Mouse (Mus musculus) neutrophil, adult 5-6 weeks (primary cell): ENCODE results near the gene Ephb3. TPM values are rescaled to one million over a fixed set of nuclear protein-coding genes. Genes with fewer than 3 reads are reported as not detected.

Experiments
- ATAC-seq: fragments of 151-379, 151-347 bp; 2 replicates; pipeline ENCODE4 v1.8.0; 2017; ENCODE audit warnings: mild to moderate bottlenecking, moderate TSS enrichment; ENCODE audit not compliant: insufficient number of reproducible peaks, poor library complexity, low FRiP score, severe bottlenecking; ENCODE audit errors: extremely low read depth
- total RNA-seq: library from RNA; stranded (forward); fragments of 200-1000 nt; gene quantifications from 2 replicates; pipeline ENCODE4 v1.2.3, GENCODE M21; 2017

The Ephb3 gene
- total RNA-seq, 1 experiment from 2014 or later = 0.47 TPM

GRCm38 (mm10) chr16:21199426-21199825 lies 5.1 kb upstream of the Ephb3 start:
- no peak for ATAC-seq

GRCm38 (mm10) chr16:21202731-21203130 lies 1.8 kb upstream of the Ephb3 start:
- ATAC-seq = no peak

DNA sequence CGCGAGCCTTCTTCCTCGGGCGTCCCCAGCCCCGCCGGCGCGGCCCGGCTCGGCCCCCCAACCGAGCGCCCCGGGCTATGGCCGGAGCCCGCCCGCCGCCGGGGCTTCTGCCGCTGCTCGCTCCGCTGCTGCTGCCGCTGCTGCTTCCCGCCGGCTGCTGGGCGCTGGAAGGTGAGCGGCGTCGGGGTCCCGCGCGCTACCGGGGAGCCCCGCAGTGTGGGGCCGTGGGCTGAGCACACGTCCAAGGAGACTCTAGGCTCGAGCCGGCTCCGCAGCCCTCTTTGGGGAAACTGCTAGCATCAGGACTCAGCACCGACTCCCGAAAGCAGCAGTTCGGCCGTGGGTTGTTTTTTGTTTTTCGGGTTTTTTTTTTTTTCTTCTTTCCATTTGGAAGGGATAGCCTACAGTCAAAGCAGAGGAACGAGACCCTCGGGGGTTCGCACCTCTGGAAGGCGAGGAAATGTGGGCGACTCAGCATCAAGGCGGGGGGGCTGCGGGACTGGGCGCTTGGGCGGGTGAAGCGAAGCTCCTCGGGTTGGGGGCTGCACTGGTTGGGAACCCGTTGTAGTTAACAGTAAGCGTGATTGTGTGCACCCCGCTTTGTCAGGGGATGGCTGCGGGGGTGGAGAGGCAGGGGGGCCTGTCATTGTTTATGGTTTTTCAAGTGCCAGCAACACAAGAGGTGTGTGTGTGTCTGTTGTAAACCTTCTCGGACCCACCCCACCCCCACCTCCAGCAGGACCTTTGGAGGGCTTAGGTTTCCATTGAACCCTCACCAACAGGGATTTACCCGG lies 735 bp downstream of the Ephb3 start:
- ATAC-seq = no peak

DNA sequence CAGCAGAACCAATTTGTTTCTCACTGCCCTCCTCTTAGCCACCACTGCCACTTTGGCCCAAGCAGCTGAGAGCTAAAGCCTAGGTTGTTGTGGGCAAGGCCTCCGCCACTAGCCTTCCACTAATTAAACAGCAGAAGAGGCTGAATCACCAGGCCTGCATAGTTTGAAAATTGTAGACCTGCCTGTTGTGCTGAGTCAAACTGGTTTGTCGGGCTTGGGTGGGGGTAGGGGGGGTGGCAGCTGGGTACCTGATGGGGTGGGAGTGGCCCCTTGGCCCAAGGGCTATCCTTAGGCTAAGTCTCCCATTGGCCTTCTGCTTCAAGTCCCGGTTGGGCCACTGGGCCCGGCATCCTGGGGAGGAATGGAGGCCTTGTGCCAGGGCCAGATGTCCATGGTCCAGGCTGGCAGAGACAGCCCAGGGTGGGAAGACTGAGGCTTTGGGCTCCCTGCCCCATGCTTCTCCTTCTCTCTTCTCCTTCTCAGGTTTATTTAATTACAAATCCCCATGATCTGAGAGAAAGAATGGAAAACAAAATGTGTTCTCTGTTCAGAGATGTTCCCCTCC lies 3.5 kb downstream of the Ephb3 start:
- ATAC-seq = no peak

DNA sequence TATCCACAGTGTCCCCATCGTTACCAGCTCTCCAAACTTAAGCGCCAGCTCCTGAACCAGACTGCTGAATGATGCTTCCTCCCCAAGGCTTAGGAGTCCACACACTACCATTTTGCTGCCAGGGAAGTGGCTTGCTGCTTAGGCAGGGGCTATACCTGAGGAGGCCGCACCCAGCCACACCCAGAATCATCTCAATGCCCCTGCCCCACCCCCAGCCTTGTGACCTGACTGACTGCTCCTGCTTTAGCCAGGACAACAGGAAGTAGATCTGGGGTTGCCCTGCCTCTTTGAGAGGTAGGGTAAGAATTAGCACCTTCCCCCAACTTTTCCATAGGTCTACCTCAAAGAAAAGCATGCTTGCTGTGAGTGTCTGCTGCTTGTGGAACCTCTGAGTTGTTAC lies 4.7 kb downstream of the Ephb3 start:
- no peak for ATAC-seq

GRCm38 (mm10) chr16:21210204-21210603 lies 5.6 kb downstream of the Ephb3 start:
- no peak for ATAC-seq

- ATAC-seq = no peak
These were observed 6.2 kb downstream of the Ephb3 start for GRCm38 (mm10) chr16:21210667-21211338.

DNA sequence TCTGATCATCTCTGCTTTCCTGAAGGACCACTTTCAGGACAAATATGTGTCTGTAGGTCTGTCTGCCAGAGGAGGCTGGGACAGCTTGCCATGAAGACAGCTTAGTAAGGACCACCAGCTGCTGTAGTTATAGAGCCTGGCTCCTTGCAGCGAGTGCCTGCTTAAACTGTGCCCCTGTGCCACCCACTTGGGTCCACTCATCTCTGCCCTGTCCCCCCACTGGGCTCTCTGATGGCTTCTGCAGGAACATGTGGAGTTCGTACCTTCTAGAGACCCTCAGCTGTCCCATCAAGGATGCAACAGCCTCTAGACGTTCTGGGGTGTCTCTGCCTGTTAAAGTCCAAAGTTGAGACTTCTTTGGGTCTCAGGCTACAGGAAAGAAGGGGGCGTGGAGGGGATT lies 6.9 kb downstream of the Ephb3 start:
- no peak for ATAC-seq

- no peak for ATAC-seq
These were observed 7.8 kb downstream of the Ephb3 start for GRCm38 (mm10) chr16:21212369-21212768.

GRCm38 (mm10) chr16:21213939-21214338 lies 9.4 kb downstream of the Ephb3 start:
- no peak for ATAC-seq

DNA sequence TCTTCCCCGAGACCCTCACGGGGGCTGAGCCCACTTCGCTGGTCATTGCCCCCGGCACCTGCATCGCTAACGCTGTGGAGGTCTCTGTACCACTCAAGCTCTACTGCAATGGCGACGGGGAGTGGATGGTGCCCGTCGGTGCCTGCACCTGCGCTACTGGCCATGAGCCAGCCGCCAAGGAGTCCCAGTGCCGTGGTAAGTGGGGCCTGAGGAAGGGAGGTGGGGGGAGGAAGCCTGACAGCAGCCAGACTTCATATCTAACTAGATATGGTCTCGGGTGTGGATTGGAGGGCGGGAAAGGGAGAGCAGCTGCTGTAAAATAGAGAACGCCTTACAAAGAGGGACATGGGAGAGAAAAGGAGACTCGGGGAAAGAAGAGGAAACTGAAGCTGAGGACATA lies 10.2 kb downstream of the Ephb3 start:
- no peak for ATAC-seq

- ATAC-seq = no peak
These were observed 11.5 kb downstream of the Ephb3 start for GRCm38 (mm10) chr16:21216047-21216446.

DNA sequence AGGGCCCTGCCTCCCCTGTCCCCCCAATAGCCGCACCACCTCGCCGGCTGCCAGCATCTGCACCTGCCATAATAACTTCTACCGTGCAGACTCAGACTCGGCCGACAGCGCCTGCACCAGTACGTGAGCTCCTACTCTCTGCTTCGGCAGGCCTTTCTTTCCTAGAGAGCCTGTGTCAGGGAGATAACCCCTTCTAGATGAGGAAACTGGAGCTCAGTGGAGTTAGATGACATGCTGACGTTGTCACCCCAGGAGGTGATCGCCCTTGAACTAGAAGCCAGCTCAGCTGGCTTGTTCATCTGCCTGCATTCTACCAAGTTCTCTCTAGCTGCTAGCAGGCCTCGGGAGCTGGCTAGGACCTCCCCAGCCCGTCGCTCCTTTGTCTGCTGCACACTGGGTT lies 12.7 kb downstream of the Ephb3 start:
- no peak for ATAC-seq

- ATAC-seq = no peak
These were observed 15.1 kb downstream of the Ephb3 start for GRCm38 (mm10) chr16:21219656-21220055.

GRCm38 (mm10) chr16:21223038-21223437 lies 18.5 kb downstream of the Ephb3 start:
- no peak for ATAC-seq

GRCm38 (mm10) chr16:21224648-21225240 lies 20.2 kb downstream of the Ephb3 start:
- ATAC-seq = no peak

- no peak for ATAC-seq
These were observed 22.1 kb downstream of the Ephb3 start for GRCm38 (mm10) chr16:21226629-21227028.

DNA sequence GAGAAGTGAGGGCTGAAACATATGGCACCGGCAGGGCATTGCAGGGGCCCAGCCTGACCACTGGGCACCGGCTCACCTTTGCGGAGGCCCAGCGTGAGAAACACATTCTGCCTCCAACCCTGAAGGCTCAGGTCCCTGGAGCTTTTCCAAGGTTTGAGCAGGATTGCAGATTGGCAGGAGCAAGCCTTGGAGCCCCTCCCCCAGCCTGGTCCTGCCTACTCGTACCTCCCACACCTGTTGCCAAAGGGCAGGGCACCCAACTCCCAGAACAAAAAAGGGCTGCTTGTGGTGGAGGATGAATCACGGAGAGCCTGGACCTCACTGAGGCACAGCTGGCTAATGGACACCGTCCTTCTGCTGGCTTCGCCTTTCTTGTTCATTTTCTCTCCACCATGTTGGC lies 30.6 kb downstream of the Ephb3 start:
- ATAC-seq = no peak

GRCm38 (mm10) chr16:21238722-21239121 lies 34.2 kb downstream of the Ephb3 start:
- no peak for ATAC-seq

DNA sequence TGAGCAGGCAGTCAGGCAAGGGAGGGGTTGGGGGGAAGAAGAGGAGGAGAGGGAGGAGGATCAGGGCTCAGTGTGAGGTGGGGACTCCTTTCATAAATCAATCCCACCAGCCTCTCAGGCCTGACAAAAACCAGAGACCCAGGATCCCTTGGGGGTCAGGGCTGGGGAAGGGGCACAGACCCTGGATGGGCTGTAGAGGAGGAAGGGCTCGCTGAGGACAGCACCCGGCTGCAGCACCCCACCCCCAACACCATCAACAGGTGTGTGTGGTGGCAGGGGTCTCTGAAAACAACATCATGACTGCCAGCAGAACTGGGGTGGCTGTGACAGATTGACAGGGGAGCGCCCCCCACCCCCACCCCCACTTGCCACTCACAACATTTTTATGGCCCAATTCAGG lies 36.0 kb downstream of the Ephb3 start:
- no peak for ATAC-seq
